In the genomic region with DNA sequence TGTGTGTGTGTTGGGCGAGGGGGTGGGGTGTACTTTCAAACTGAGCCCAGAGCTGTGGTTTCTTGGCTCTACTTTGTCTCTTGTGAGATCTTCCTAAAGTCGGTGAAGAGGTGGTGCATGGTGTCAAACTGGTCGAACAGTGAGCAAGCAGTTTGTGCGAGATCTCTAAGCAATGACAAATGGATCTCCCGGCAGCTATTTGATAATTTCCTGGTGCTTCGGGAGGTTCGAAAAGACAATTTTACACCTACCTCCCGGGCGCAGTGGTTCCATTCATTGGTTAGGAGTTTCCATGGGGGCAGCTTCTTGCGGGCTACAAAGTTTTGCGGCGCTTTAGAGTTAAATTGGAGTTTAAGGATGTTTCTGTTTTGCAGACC, we compare ENCODE assay signal across 8 mouse cellular contexts.
DNase-seq lines count a peak whose midpoint lies in the region; ATAC-seq and TF ChIP-seq lines count a peak whose summit lies in the region.

No protein-coding gene starts in this region.

- TF ChIP-seq CTCF in lung, embryonic 14.5 days (IDR thresholded peaks at IDR 0.05; ENCODE audit: low read depth) = no peak

- H3K4me2 ChIP-seq in lung, embryonic 14.5 days = peak overlapping the region; percentile 67
- peak overlapping the region; percentile 78 for H3K4me2 ChIP-seq in embryonic facial prominence, embryonic 13.5 days
- H3K4me2 ChIP-seq in intestine, embryonic 14.5 days (ENCODE audit: low read length) = peak overlapping the region; percentile 67
- peak overlapping the region; percentile 91 for H3K4me2 ChIP-seq in neural tube, embryonic 12.5 days (replicated peaks)

- H3K9me3 ChIP-seq in lung, embryonic 14.5 days (ENCODE audit: low read depth, low read length) = no peaks in the 10 kb centered on the region
- H3K9me3 ChIP-seq in embryonic facial prominence, embryonic 13.5 days = no peaks in the 10 kb centered on the region
- H3K9me3 ChIP-seq in intestine, embryonic 14.5 days (ENCODE audit: control insufficient read depth, low read length) = no peaks in the 10 kb centered on the region
- H3K9me3 ChIP-seq in neural tube, embryonic 12.5 days = no peaks in the 10 kb centered on the region

- H3K27me3 ChIP-seq in lung, embryonic 14.5 days (ENCODE audit: insufficient read depth, low read length) = no peaks in the 10 kb centered on the region
- no peaks in the 10 kb centered on the region for H3K27me3 ChIP-seq in embryonic facial prominence, embryonic 13.5 days
- H3K27me3 ChIP-seq in intestine, embryonic 14.5 days (replicated peaks; ENCODE audit: control insufficient read depth, insufficient read depth, low read length) = no peaks in the 10 kb centered on the region
- H3K27me3 ChIP-seq in neural tube, embryonic 12.5 days (replicated peaks) = no peaks in the 10 kb centered on the region

- H3K4me1 ChIP-seq in lung, embryonic 14.5 days (ENCODE audit: insufficient read depth) = peaks cover 3% of the 10 kb centered on the region
- H3K4me1 ChIP-seq in embryonic facial prominence, embryonic 13.5 days = peaks cover 20% of the 10 kb centered on the region
- H3K4me1 ChIP-seq in intestine, embryonic 14.5 days (replicated peaks; ENCODE audit: control insufficient read depth, insufficient read depth, low read length) = peaks cover 25% of the 10 kb centered on the region
- H3K4me1 ChIP-seq in neural tube, embryonic 12.5 days = peaks cover 17% of the 10 kb centered on the region

- H3K36me3 ChIP-seq in lung, embryonic 14.5 days (ENCODE audit: insufficient read depth) = no peaks in the 10 kb centered on the region
- no peaks in the 10 kb centered on the region for H3K36me3 ChIP-seq in embryonic facial prominence, embryonic 13.5 days
- no peaks in the 10 kb centered on the region for H3K36me3 ChIP-seq in intestine, embryonic 14.5 days (ENCODE audit: control insufficient read depth, insufficient read depth, low read length)
- no peaks in the 10 kb centered on the region for H3K36me3 ChIP-seq in neural tube, embryonic 12.5 days

- H3K27ac ChIP-seq in lung, embryonic 14.5 days (ENCODE audit: low read depth) = peak overlapping the region; percentile 85
- H3K27ac ChIP-seq in embryonic facial prominence, embryonic 13.5 days = peak overlapping the region; percentile 83
- peak overlapping the region; percentile 93 for H3K27ac ChIP-seq in intestine, embryonic 14.5 days (ENCODE audit: low read depth)
- H3K27ac ChIP-seq in neural tube, embryonic 12.5 days = no peak overlapping the region

- peak overlapping the region; percentile 53 for H3K4me3 ChIP-seq in lung, embryonic 14.5 days (ENCODE audit: low read depth, low read length)
- H3K4me3 ChIP-seq in embryonic facial prominence, embryonic 13.5 days = peak overlapping the region; percentile 60
- H3K4me3 ChIP-seq in intestine, embryonic 14.5 days (ENCODE audit: low read depth, low read length) = peak overlapping the region; percentile 61
- peak overlapping the region; percentile 45 for H3K4me3 ChIP-seq in neural tube, embryonic 12.5 days

- DNase-seq in lung, embryonic 14.5 days = peak; percentile 46
- no peak for DNase-seq in lung, adult 18-20 months
- DNase-seq in intestine, embryonic 14.5 days (ENCODE audit: low spot score) = peak; percentile 71
- no peak for DNase-seq in layer of hippocampus, adult 9-11 months
- DNase-seq in retina, embryonic 14.5 days (ENCODE audit: low spot score) = no peak
- no peak for DNase-seq in thymus, postnatal 25 days

- under 1% methylated on average over 12 of the region's 12 CpGs for WGBS in lung, embryonic 14.5 days
- 2% methylated on average over 12 of the region's 12 CpGs for WGBS in embryonic facial prominence, embryonic 13.5 days
- WGBS in intestine, embryonic 14.5 days = under 1% methylated on average over 12 of the region's 12 CpGs
- under 1% methylated on average over 12 of the region's 12 CpGs for WGBS in neural tube, embryonic 12.5 days

- peak overlapping the region; percentile 65 for H3K9ac ChIP-seq in lung, embryonic 14.5 days
- H3K9ac ChIP-seq in embryonic facial prominence, embryonic 13.5 days = peak overlapping the region; percentile 78
- H3K9ac ChIP-seq in intestine, embryonic 14.5 days (ENCODE audit: low read length) = peak overlapping the region; percentile 70
- peak overlapping the region; percentile 56 for H3K9ac ChIP-seq in neural tube, embryonic 12.5 days

- ATAC-seq in lung, embryonic 14.5 days (ENCODE audit: insufficient read depth) = no peak
- no peak; the same call in 1 of the 2 replicates for ATAC-seq in embryonic facial prominence, embryonic 13.5 days (ENCODE audit: insufficient number of reproducible peaks, insufficient read depth, low FRiP score, low TSS enrichment, low read depth)
- ATAC-seq in intestine, embryonic 14.5 days (replicated peaks; ENCODE audit: low FRiP score, low TSS enrichment, low read depth) = no peak
- ATAC-seq in neural tube, embryonic 12.5 days (ENCODE audit: low FRiP score, low read depth) = no peak; the same call in 1 of the 2 replicates

Comparison
In these comparisons a context has a peak if more than half of its experiments do, and no peak if none do; other contexts are left out.
1. DNase-seq: peak in lung, embryonic 14.5 days (single experiment) and intestine, embryonic 14.5 days (single experiment); none in lung, adult 18-20 months (0 of 2), layer of hippocampus, adult 9-11 months (single experiment), retina, embryonic 14.5 days (single experiment) and thymus, postnatal 25 days (single experiment).
2. Peak in every context shown above with its lines, with median percentiles within 50 percentile points of each other: H3K4me2 ChIP-seq, H3K4me3 ChIP-seq and H3K9ac ChIP-seq.